Mouse (Mus musculus): ENCODE results near the gene Hmbs.
"Not testable (repeated sequence)": the region's sequence is repeated elsewhere in the genome, so short reads cannot be mapped to it uniquely, and the experiment has no call there.

The Hmbs gene

GRCm38 (mm10) chr9:44345570-44346433 is 1.8 kb upstream of the Hmbs start:
- no peak for DNase-seq (ENCODE audit: low read depth, low spot score)

DNA sequence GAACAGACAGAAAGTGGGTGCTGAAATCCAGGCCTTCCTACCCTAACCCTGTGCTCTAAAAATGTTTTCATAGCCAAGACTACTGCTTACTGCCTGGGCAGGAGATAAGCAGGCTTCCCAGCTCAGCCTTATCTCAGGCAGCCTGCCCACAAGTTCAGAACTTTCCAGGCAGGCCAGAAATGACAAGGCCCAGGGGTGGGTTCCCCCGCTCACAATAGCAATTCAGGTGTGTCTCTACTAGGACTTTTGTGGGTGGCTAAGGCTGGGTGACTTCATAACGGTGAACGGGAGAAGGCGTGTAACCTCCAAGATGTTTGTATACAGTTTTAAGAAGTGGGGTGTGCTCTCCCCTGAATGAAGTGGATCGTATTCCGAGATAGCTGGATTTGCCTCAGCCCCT is 738 bp downstream of the Hmbs start:
- no peak for DNase-seq (ENCODE audit: low read depth, low spot score)

GRCm38 (mm10) chr9:44342605-44343004 is 1.4 kb downstream of the Hmbs start:
- no peak for DNase-seq (ENCODE audit: low read depth, low spot score)

GRCm38 (mm10) chr9:44342173-44342572 is 1.9 kb downstream of the Hmbs start:
- no peak for DNase-seq (ENCODE audit: low read depth, low spot score)

GRCm38 (mm10) chr9:44341487-44341886 is 2.5 kb downstream of the Hmbs start:
- no peak for DNase-seq (ENCODE audit: low read depth, low spot score)

- DNase-seq (ENCODE audit: low read depth, low spot score) = no peak
Measured at GRCm38 (mm10) chr9:44338574-44338973, 5.5 kb downstream of the Hmbs start.

GRCm38 (mm10) chr9:44337436-44338169 is 6.4 kb downstream of the Hmbs start:
- peak; percentile 66 for DNase-seq (ENCODE audit: low read depth, low spot score)

DNA sequence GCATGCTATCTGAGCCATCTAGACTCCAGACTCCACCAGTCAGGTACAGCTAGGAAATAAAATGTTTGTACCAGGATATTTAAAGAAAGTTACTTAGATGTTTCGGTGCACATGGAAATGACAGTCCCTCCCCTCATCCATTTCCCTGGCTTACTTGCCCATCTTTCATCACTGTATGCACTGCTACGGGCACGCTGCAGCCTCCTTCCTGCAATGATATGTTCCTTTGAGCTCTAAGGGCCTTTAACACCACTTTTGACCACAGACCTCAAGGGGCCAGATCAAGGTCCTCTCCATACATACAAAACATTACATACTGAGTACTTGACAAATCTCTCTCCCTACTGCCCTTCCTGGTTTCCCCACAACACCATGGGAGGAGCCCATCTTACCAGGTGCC is 7.1 kb downstream of the Hmbs start:
- DNase-seq (ENCODE audit: low read depth, low spot score) = peak; percentile 51

- DNase-seq (ENCODE audit: low read depth, low spot score) = not testable (repeated sequence)
Measured at GRCm38 (mm10) chr9:44336513-44336912, 7.5 kb downstream of the Hmbs start.

DNA sequence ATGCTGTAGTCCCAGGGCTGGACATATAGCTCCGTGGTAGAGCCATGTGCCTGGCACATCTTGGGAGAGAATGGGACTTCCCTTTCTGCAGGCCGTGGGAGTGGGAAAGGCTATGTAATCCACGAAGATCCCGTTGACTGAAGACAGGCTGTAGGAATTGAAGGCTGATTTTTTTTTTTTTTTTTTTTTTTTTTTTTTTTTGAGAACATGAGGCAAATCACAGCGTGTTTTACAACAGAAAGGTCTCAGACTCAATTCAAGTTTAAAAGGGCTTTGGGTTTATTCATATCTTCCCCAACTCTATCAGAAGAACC is 8.0 kb downstream of the Hmbs start:
- no peak for DNase-seq (ENCODE audit: low read depth, low spot score)

- peak; percentile 60 for DNase-seq (ENCODE audit: low read depth, low spot score)
Measured at GRCm38 (mm10) chr9:44335331-44336092, 8.5 kb downstream of the Hmbs start.

GRCm38 (mm10) chr9:44334396-44335330 is 9.4 kb downstream of the Hmbs start, which contains the start of gene H2afx:
Gene H2afx, plus strand, starts transcription at chr9:44334694.
- peak; percentile 100 for DNase-seq (ENCODE audit: low read depth, low spot score)

DNA sequence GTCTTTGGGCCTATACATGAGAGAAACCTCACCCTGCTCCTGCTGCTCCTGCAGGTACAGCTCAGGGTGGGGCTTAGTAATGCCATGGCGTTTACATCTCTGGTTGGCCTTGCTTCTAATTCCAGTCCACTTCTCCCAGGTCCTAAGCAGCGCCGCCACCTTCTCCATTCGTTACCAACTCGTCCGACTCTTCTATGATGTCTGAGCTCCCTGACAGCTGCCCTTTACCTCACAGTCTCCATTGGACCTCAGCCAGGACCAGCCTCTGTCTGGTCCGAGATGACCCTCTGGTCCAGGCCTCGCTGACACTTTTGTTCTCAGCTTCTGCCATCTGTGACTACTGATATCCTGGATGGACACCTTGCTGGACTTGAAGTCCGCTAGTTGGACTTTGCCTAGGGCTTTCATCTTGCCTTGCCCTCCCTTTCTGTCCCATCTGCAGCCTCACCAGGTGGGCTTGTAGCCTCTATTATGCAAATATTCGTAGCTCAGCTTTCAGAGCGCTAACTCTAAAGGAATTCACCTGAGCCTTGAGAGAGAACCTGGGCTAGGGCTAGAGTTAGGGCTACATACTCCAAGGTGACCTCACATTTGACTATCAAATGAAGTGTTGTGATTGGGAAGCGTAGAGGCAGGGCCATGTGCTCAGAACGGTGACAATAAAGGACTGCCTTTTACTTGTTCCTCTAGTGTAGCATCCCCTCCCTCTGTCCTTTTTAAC is 10.9 kb downstream of the Hmbs start:
- DNase-seq (ENCODE audit: low read depth, low spot score) = peak; percentile 88

DNA sequence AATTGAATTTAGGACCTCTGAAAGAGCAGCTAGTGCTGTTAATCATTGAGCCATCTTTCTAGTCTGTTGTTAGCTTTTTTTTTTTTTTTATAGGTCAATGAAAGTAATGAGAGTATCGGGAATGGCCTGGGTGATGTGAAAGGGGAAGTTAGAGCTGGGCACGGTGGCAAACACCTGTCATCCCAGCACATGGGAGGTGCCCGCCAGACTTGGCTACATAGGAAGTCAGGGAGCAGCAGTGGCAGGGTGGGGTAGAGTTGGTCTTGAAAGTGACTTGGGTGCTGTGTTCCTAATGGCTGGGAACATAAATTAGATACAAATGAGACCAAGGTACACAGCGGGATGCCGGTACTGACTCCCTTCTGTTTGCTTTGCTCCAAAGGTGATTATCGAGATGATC is 13.3 kb downstream of the Hmbs start:
- no peak for DNase-seq (ENCODE audit: low read depth, low spot score)

DNA sequence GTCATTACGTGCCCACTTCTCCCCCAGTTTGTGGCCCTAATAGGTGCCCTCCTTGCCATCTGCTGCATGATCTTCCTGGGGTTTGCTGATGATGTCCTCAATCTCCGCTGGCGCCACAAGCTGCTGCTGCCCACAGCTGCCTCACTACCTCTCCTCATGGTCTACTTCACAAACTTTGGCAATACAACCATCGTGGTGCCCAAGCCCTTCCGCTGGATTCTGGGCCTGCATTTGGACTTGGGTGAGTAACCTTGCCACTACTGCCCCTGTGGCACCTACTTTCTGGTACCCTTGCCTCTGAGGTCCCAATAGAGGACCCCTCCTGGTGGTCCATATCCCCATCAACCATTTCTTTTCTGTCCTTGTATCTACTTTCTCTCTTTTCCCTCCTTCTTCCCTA is 16.1 kb downstream of the Hmbs start:
- no peak for DNase-seq (ENCODE audit: low read depth, low spot score)

DNA sequence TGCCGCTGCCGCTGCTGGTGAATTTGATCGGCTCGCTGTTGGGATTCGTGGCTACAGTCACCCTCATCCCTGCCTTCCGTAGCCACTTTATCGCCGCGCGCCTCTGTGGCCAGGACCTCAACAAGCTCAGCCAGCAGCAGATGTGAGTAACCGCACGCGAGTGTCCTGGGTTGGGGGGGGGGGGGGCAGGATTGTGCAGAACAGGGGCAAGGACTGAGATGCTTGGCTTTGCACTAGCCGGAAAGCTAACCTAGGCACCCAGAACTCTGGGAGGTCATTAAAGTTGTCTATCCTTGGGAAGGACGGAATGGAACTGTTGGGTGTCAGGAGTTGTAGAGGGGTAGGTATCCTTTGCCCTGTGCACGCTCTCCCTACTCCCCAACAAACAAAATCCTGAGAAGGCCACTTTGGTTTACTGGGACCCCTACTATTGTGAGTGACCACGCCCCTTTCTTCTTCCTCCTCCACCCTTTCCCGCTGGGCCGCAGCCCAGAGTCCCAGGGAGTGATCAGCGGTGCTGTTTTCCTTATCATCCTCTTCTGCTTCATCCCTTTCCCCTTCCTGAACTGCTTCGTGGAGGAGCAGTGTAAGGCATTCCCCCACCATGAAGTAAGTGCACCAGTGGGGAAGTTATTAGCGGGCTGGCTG is 16.8 kb downstream of the Hmbs start:
- DNase-seq (ENCODE audit: low read depth, low spot score) = peak; percentile 58

GRCm38 (mm10) chr9:44326371-44327063 is 17.5 kb downstream of the Hmbs start:
- DNase-seq (ENCODE audit: low read depth, low spot score) = peak; percentile 93

GRCm38 (mm10) chr9:44325768-44326370 is 18.2 kb downstream of the Hmbs start, which contains the start of gene Dpagt1:
Gene Dpagt1, plus strand, starts transcription at chr9:44326019.
- no peak for DNase-seq (ENCODE audit: low read depth, low spot score)

All from ZHBTc4 (cell line).